16 mouse cellular contexts compared by ENCODE assay signal in the genomic region with DNA sequence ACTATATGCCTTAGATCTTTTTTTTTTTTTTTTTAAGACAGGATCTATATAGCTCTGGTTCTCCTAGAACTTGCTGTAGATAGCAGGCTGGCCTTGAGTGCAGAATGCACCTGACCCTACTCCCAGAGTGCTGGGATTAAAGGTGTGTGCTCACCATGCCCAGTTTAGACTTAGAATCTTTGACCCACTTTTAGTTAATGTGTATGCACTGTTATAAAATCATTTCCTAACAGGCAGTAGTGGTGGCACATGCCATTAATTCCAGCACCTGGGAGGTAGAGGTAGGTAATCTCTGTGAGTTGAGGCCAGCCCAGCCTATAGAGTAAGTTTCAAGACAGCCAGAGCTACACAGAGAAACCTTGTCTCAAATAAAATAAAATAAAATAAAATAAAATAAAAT. TPM values are rescaled to one million over a fixed set of nuclear protein-coding genes. Genes with fewer than 3 reads are reported as not detected.
"Had no signal": no experiment of that assay in that cellular context is flagged by ENCODE, and none has a peak within 500 bp of the region (broad histone marks: within the 10 kb centered on the region; RNA-seq: fewer than 3 reads in every experiment).

No protein-coding gene starts in this region.

- DNase-seq: liver, embryonic 13.5 days; liver, postnatal 0 days; lung, postnatal 14 days; right cerebral cortex, postnatal 14 days; thymus, postnatal 4 days had no signal

- H3K27me3 ChIP-seq: liver, embryonic 13.5 days; lung, embryonic 15.5 days; midbrain, embryonic 12.5 days had no signal

- H3K4me3 ChIP-seq: limb, embryonic 10.5 days; liver, embryonic 13.5 days; lung, embryonic 15.5 days; midbrain, embryonic 12.5 days had no signal

- H3K27ac ChIP-seq: limb, embryonic 10.5 days; liver, embryonic 13.5 days; lung, embryonic 15.5 days; midbrain, embryonic 12.5 days; stomach, postnatal 0 days had no signal

- H3K9me3 ChIP-seq: limb, embryonic 10.5 days; lung, embryonic 15.5 days; midbrain, embryonic 12.5 days had no signal

- H3K4me1 ChIP-seq: limb, embryonic 10.5 days; liver, embryonic 13.5 days; lung, embryonic 15.5 days; midbrain, embryonic 12.5 days had no signal

- ATAC-seq: hindbrain, embryonic 16.5 days; inflammation-experienced regulatory T-cells, adult 6 months; liver, postnatal 0 days had no signal

- H3K4me2 ChIP-seq: liver, embryonic 13.5 days; lung, embryonic 15.5 days; midbrain, embryonic 12.5 days had no signal

- H3K9ac ChIP-seq: liver, embryonic 13.5 days; liver, postnatal 0 days; lung, embryonic 15.5 days; midbrain, embryonic 12.5 days had no signal

RNA-seq across cellular contexts. Expression of a gene that starts 14.0 kb away (rescaled TPM):
- polyA plus RNA-seq: limb, embryonic 10.5 days; liver, embryonic 13.5 days; liver, postnatal 0 days; lung, embryonic 15.5 days; midbrain, embryonic 12.5 days; neural tube, embryonic 14.5 days; stomach, postnatal 0 days had no signal

RNA-seq across cellular contexts. Expression of a gene that starts 28.6 kb away (rescaled TPM):
- polyA plus RNA-seq: hindbrain, embryonic 16.5 days; inflammation-experienced regulatory T-cells, adult 6 months; large intestine, adult 2 months; limb, embryonic 10.5 days; limb, embryonic 14.5 days; liver, embryonic 13.5 days; liver, postnatal 0 days; lung, embryonic 15.5 days; midbrain, embryonic 12.5 days; midbrain, postnatal 0 days; neural tube, embryonic 14.5 days; spleen, adult 2 months; stomach, postnatal 0 days had no signal

RNA-seq across cellular contexts. Expression of a gene that starts 38.7 kb away (rescaled TPM):
- polyA plus RNA-seq: hindbrain, embryonic 16.5 days; inflammation-experienced regulatory T-cells, adult 6 months; large intestine, adult 2 months; limb, embryonic 10.5 days; limb, embryonic 14.5 days; liver, embryonic 13.5 days; liver, postnatal 0 days; lung, embryonic 15.5 days; midbrain, embryonic 12.5 days; midbrain, postnatal 0 days; neural tube, embryonic 14.5 days; spleen, adult 2 months; stomach, postnatal 0 days had no signal
